Mouse (Mus musculus) limb, embryonic 15.5 days (tissue): ENCODE measurements at regions not wholly inside any gene's neighbourhood (a gene's known extent, or its start where the extent isn't known, plus 50 kb on each side); places are given as distances from the start of the nearest gene placed in this dataset.

Source experiments
- ATAC-seq: fragments of 200-750 bp; cut with Nextera tagmentation; 2 replicates; pipeline ENCODE4 v1.8.0; 2017; ENCODE audit warnings: low read depth, moderate TSS enrichment; ENCODE audit not compliant: insufficient number of reproducible peaks, low FRiP score, low TSS enrichment
- H3K27ac ChIP-seq: fragments of 300-500 bp; sonication (generic); 2 replicates; pipeline ENCODE4 v1.5.1; 2015; ENCODE audit warnings: moderate library complexity, mild to moderate bottlenecking, inconsistent platforms
- H3K27me3 ChIP-seq: fragments of 300-500 bp; sonication (generic); 2 replicates; pipeline ENCODE4 v1.6.1; 2015; ENCODE audit warnings: inconsistent platforms
- H3K36me3 ChIP-seq: fragments of 300-500 bp; sonication (generic); 2 replicates; pipeline ENCODE4 v1.6.1; 2015; ENCODE audit warnings: inconsistent platforms
- H3K4me1 ChIP-seq: fragments of 300-500 bp; sonication (generic); 2 replicates; pipeline ENCODE4 v1.6.1; 2015; ENCODE audit warnings: inconsistent platforms
- H3K4me2 ChIP-seq: fragments of 300-500 bp; sonication (generic); 2 replicates; pipeline ENCODE4 v1.6.1; 2015; ENCODE audit warnings: mild to moderate bottlenecking, inconsistent platforms
- H3K4me3 ChIP-seq: fragments of 300-500 bp; sonication (generic); 2 replicates; pipeline ENCODE4 v1.5.1; 2015; ENCODE audit warnings: mild to moderate bottlenecking, inconsistent platforms
- H3K9ac ChIP-seq: fragments of 300-500 bp; sonication (generic); 2 replicates; pipeline ENCODE4 v1.6.1; 2015; ENCODE audit warnings: inconsistent platforms
- H3K9me3 ChIP-seq: fragments of 300-500 bp; sonication (generic); 2 replicates; pipeline ENCODE4 v1.6.1; 2016; ENCODE audit warnings: inconsistent platforms
- WGBS: fragments of 180-500 bp; shearing (Covaris S2); methylation state at CpG from one replicate; pipeline ENCODE4 v1.1.7; 2015; 5-methylcytosine and 5-hydroxymethylcytosine counted together

DNA sequence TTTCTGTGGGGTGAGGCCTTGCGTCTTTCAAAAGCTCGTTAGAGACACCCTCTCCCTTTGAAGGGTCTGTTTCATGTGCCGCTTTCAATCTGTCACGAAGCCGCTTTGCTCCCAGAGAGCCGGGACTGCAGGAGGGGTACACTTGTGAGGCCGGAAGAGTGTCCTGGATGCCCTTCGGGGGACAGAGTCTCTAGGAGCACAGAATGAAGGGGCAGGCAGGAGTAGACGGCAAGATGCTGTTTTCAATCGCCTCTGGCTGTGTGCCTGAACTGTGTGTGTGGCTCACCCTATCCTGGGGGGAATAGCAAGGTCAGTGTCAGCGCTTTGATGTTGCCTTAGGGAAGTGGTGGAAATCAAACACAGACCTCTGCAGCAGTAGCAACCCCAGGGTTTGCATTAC lies 174.7 kb downstream of the Gadd45g start:
- no peaks in the 10 kb centered on the region for H3K9me3 ChIP-seq
- H3K36me3 ChIP-seq: no peaks in the 10 kb centered on the region
- 0 out of 2 replicates have a peak, but pooled peaks have one; percentile 11 for ATAC-seq
- 0 out of 2 replicates have a peak, but pooled peaks cover 3% of the 10 kb centered on the region for H3K27me3 ChIP-seq
- H3K4me2 ChIP-seq: no peak overlapping the region
- 21% methylated on average over 11 of the region's 11 CpGs for WGBS
- no peak overlapping the region for H3K9ac ChIP-seq
- peak overlapping the region; percentile 55; the same call in 1 of the 2 replicates for H3K27ac ChIP-seq
- peaks cover 42% of the 10 kb centered on the region for H3K4me1 ChIP-seq
- no peak overlapping the region for H3K4me3 ChIP-seq

DNA sequence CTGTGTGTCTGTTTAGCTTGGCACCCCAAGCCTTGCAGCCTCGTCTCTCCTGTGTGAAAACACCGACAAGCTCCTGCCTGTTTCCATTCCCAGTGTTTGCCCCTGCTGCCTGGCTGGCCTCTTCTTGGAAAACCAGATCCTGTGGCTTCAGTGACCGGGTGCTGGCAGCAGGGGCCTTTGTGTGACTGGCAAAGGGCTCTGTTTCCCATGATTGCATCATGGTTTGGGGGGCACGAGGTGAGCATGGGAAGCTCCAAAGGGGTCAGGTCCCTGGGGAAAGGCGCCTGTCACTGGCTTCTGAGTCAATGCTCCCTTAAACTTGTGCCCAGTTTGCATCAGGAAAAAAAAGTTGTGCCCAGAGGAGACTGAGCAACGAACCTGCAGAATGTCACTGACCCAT lies 175.3 kb downstream of the Gadd45g start:
- H3K27me3 ChIP-seq: 0 out of 2 replicates have a peak, but pooled peaks cover 3% of the 10 kb centered on the region
- no peak overlapping the region for H3K9ac ChIP-seq
- no peaks in the 10 kb centered on the region for H3K36me3 ChIP-seq
- H3K4me1 ChIP-seq: peaks cover 47% of the 10 kb centered on the region
- H3K4me2 ChIP-seq: no peak overlapping the region
- H3K4me3 ChIP-seq: no peak overlapping the region
- WGBS: 38% methylated on average over 6 of the region's 6 CpGs
- ATAC-seq: no peak
- no peaks in the 10 kb centered on the region for H3K9me3 ChIP-seq
- H3K27ac ChIP-seq: peak overlapping the region; percentile 55; the same call in 1 of the 2 replicates

DNA sequence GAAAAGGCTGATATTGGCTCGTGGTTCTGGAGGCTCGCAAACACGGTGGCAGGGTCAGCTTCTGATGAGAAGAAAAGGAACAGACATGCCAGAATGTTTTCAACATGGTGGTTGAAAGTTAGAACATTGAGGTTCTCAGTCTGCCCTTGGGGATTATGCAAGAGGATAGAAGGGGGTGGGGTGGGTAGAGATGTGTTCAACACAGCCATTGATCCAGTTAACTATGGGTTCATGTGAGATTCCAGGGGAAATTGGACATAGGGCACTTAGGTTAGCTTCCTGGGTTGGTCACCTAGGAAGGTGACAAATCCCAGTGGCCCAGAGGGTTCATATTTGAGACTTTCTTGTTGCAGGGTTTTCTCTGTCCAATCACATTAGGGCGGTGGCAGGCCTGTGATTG lies 176.1 kb downstream of the Gadd45g start:
- peaks cover 54% of the 10 kb centered on the region for H3K4me1 ChIP-seq
- no peak overlapping the region for H3K9ac ChIP-seq
- 79% methylated on average over 4 of the region's 4 CpGs for WGBS
- no peak overlapping the region for H3K4me3 ChIP-seq
- no peak for ATAC-seq
- 0 out of 2 replicates have a peak, but pooled peaks cover 3% of the 10 kb centered on the region for H3K27me3 ChIP-seq
- no peaks in the 10 kb centered on the region for H3K36me3 ChIP-seq
- no peak overlapping the region for H3K27ac ChIP-seq
- H3K4me2 ChIP-seq: no peak overlapping the region
- H3K9me3 ChIP-seq: no peaks in the 10 kb centered on the region

DNA sequence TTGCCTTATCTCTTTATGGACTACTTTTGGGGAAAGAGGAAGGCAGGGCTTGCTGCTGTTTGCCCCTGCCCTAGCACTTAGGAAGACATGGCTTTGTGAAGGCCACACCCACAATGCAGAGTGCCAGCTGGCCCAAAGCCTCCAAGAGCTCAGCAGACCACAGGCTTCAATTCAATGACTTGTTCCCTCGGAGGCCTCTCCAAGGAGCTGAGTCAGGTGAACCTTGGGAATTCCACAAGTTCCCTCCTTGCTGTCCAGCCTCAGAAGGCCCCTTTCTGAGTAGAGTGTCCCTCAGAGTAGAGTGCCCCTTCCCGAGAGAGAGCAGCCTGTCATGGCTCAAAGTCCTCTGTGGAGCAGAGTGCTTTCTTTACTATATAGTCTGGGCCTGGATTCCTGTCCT lies 177.9 kb downstream of the Gadd45g start:
- 17% methylated on average over 2 of the region's 2 CpGs for WGBS
- no peak overlapping the region for H3K4me3 ChIP-seq
- no peaks in the 10 kb centered on the region for H3K9me3 ChIP-seq
- H3K27ac ChIP-seq: peak overlapping the region; percentile 68
- H3K27me3 ChIP-seq: 0 out of 2 replicates have a peak, but pooled peaks cover 3% of the 10 kb centered on the region
- no peaks in the 10 kb centered on the region for H3K36me3 ChIP-seq
- H3K9ac ChIP-seq: no peak overlapping the region
- no peak for ATAC-seq
- H3K4me1 ChIP-seq: peaks cover 50% of the 10 kb centered on the region
- H3K4me2 ChIP-seq: no peak overlapping the region

DNA sequence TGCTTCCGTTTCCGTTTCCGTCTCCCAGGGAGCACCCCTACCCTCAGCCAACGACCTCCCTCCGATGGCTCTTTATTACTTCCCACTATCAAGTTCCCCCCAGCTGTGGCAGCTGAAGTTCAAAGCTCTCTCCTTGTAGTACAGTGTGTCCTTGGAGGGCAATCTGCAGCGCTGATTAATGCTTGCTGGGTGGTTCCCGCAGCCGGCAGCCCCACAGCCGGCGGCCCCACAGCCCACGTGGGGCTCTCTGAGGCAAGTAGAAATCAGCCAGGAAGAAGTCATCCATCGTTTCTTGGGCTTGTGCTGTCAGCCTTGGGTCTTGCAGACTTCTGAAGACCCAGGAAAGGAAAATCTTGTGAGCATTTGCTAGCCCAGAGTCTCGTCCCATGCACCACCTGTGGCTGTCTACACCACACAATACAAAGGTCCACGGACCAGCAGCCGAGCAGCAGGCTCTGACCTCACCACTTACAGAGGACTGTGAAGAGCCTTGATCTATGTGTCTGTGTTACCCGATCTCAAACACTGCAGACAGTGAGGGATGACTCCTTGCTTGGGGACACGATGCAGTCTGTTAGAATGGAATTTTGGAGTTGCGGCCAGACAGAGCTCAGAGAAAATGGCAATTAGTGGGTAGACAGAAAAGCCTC lies 178.5 kb downstream of the Gadd45g start:
- H3K27ac ChIP-seq: peak overlapping the region; percentile 68
- H3K4me3 ChIP-seq: no peak overlapping the region
- H3K36me3 ChIP-seq: no peaks in the 10 kb centered on the region
- no peak overlapping the region for H3K9ac ChIP-seq
- H3K9me3 ChIP-seq: no peaks in the 10 kb centered on the region
- 0 out of 2 replicates have a peak, but pooled peaks cover 3% of the 10 kb centered on the region for H3K27me3 ChIP-seq
- peak overlapping the region; percentile 19; the same call in 1 of the 2 replicates for H3K4me2 ChIP-seq
- peaks cover 50% of the 10 kb centered on the region for H3K4me1 ChIP-seq
- 11% methylated on average over 18 of the region's 18 CpGs for WGBS
- ATAC-seq: peak; percentile 16; the same call in 1 of the 2 replicates

DNA sequence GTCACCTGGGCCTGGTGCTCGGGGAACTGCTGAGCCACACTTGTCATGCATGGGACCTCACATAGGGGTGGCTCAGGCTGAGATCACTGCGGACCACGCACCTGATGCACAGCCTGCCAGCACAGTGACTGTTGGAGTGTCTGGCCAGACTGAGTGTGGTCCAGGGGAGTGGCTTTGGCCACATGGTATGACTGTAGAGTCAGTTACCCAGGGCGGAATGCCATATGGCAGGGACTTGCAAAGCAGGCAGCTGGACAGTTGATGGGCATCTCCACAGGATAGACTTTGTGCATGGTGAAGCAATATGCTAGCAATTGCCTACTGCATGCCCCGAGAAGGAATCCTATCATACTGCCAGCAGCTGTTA lies 179.0 kb downstream of the Gadd45g start:
- 0 out of 2 replicates have a peak, but pooled peaks cover 3% of the 10 kb centered on the region for H3K27me3 ChIP-seq
- H3K36me3 ChIP-seq: no peaks in the 10 kb centered on the region
- H3K9me3 ChIP-seq: no peaks in the 10 kb centered on the region
- no peak overlapping the region for H3K4me3 ChIP-seq
- ATAC-seq: peak; percentile 45; the same call in 1 of the 2 replicates
- H3K4me1 ChIP-seq: peaks cover 50% of the 10 kb centered on the region
- WGBS: 55% methylated on average over 5 of the region's 5 CpGs
- no peak overlapping the region for H3K4me2 ChIP-seq
- no peak overlapping the region for H3K9ac ChIP-seq
- H3K27ac ChIP-seq: 0 out of 2 replicates have a peak overlapping the region, but pooled peaks have one; percentile 68

DNA sequence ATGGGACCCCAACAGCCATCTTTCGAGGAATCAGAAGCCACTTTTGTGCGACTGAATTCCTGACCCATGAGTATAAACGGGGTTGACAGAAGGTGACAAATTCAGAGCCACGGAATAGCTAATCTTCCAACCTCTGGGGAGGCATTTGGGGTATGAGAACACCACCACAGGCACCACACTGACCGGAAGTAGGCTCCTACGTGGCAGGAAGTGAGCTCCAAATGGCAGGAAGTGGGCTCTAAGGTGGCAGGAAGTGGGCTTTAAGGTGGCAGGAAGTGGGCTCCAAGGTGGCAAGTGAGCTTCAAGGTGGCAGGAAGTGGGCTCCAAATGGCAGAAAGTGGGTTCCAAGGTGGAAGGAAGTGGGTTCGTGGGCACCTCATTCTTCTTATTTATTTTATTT lies 179.8 kb downstream of the Gadd45g start:
- no peak overlapping the region for H3K4me3 ChIP-seq
- no peak overlapping the region for H3K4me2 ChIP-seq
- H3K27me3 ChIP-seq: 0 out of 2 replicates have a peak, but pooled peaks cover 3% of the 10 kb centered on the region
- H3K9ac ChIP-seq: no peak overlapping the region
- H3K9me3 ChIP-seq: no peaks in the 10 kb centered on the region
- H3K4me1 ChIP-seq: peaks cover 45% of the 10 kb centered on the region
- ATAC-seq: no peak
- 79% methylated on average over 7 of the region's 7 CpGs for WGBS
- no peak overlapping the region for H3K27ac ChIP-seq
- H3K36me3 ChIP-seq: no peaks in the 10 kb centered on the region

DNA sequence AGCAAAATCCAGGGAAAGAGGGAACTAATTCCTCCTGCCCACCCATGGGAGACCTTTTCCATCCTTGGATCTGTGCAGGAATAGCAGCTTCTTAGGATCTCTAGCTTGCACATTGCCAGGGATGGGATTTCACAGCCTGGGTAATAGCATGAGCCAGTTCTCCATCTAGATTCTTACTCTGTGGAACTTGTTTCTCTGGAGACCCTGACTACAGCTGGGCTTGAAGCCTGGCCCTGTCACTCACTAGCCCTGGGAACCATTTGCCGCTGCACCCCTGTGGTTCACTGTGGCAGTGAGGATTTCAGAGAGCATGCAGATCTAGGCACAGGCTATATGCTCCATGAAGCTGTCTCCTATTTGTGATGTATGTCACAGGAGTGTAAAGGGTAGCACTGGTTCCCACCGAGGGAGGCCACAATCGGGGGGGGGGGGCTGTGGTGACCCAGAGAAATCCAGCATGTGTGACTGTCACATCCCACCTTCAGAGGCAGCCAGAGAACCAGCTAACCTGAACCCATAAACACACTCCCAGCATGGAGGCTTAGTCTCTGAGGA lies 183.5 kb downstream of the Gadd45g start:
- Histone ChIP-seq H3K4me3 (no peak overlapping the region), H3K27me3 (0 out of 2 replicates have a peak, but pooled peaks cover 3% of the 10 kb centered on the region), H3K4me1 (peaks cover 23% of the 10 kb centered on the region), H3K4me2 (no peak overlapping the region), H3K27ac (no peak overlapping the region), H3K36me3 (no peaks in the 10 kb centered on the region), H3K9ac (no peak overlapping the region), H3K9me3 (no peaks in the 10 kb centered on the region)
- 62% methylated on average over 3 of the region's 3 CpGs for WGBS
- no peak for ATAC-seq

DNA sequence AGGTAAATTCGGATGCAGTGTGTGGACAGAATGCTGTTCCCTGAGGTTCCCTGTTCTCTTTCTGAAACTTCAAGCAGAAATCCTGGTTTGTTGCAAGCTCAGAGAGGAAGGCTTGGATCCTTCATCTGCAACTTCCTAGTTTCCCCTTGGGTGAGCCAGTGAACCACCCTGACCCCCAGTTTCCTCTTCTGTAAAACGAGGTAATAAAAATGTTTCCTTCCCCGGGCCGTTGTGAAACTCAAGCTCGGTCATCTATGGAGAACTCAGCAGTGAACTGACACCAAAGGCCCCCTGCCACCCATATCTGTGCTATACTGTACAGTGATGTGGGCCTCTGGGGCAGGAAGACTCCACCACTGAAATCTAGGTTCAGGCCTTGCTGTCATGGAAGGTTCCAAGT lies 185.0 kb downstream of the Gadd45g start:
- Histone ChIP-seq H3K9me3 (no peaks in the 10 kb centered on the region), H3K9ac (no peak overlapping the region), H3K36me3 (no peaks in the 10 kb centered on the region), H3K4me1 (peaks cover 10% of the 10 kb centered on the region), H3K4me3 (no peak overlapping the region), H3K27me3 (no peaks in the 10 kb centered on the region), H3K4me2 (no peak overlapping the region), H3K27ac (no peak overlapping the region)
- WGBS: 37% methylated on average over 5 of the region's 5 CpGs
- ATAC-seq: no peak

DNA sequence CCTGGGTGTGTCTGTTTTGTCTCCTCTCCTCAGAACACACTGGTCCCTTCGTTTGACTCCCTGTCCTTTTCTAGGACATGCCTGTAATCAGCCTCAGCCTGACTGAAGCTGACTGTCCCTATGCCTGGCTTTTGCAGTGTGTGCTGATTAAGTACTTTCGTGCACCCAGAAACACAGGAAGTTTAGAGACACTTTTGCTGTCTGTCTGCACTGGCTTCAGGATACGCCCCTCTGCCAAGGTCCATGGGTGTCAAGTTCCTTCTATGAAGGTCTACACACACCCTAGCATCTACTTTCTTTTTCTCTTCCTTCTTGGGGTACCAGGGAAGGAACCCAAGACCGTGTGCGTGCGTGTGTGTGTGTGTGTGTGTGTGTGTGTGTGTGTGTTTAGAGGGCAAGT lies 189.3 kb downstream of the Gadd45g start:
- H3K4me1 ChIP-seq: no peaks in the 10 kb centered on the region
- H3K9ac ChIP-seq: no peak overlapping the region
- no peaks in the 10 kb centered on the region for H3K27me3 ChIP-seq
- no peak overlapping the region for H3K4me3 ChIP-seq
- ATAC-seq: no peak
- H3K9me3 ChIP-seq: no peaks in the 10 kb centered on the region
- H3K27ac ChIP-seq: no peak overlapping the region
- 73% methylated on average over 6 of the region's 6 CpGs for WGBS
- H3K4me2 ChIP-seq: no peak overlapping the region
- no peaks in the 10 kb centered on the region for H3K36me3 ChIP-seq

DNA sequence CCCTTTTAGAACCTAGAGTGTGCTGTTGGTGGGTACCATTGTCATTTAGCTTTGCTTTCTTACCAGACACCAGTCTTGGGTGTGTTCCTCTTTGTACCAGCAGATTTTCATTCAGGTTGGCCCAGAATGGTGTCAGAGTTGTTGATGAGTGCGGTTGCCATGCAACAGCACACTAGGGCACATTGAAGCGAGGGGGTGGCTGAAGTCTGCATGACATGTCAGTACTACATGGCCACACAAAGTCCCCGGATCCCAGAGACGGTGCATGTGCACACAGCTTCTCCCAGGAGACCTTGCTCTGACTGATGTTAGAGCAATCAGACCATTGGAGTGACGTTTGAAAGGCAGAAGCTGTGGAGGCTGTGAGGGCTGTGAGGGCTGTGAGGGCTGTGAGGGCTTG lies 189.9 kb downstream of the Gadd45g start:
- no peak for ATAC-seq
- Histone ChIP-seq H3K9ac (no peak overlapping the region), H3K4me2 (no peak overlapping the region), H3K4me3 (no peak overlapping the region), H3K27me3 (no peaks in the 10 kb centered on the region), H3K4me1 (peaks cover 4% of the 10 kb centered on the region), H3K36me3 (no peaks in the 10 kb centered on the region), H3K27ac (no peak overlapping the region), H3K9me3 (no peaks in the 10 kb centered on the region)
- WGBS: 65% methylated on average over 5 of the region's 5 CpGs

DNA sequence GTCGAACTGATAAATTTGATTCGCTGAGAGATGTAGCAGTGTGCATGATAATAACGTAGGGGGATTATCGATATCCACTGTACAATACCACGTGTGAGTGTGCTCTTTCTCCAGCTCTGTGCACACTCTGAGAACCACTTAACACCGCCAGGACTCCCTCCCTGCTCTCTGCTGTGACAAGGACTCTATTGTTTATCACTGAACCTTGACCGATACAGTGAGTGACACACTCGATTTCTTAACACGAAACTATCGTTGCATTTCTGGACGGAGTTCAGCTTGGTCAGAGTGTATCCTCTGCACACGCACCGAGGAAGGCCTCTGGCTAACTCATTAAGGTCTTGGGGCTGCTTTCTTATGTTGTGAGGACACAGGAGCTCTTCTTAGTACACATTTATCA lies 190.7 kb downstream of the Gadd45g start:
- Histone ChIP-seq H3K27ac (no peak overlapping the region), H3K4me3 (no peak overlapping the region), H3K36me3 (no peaks in the 10 kb centered on the region), H3K27me3 (no peaks in the 10 kb centered on the region), H3K9me3 (no peaks in the 10 kb centered on the region), H3K4me2 (no peak overlapping the region), H3K4me1 (peaks cover 12% of the 10 kb centered on the region), H3K9ac (no peak overlapping the region)
- 75% methylated on average over 13 of the region's 13 CpGs for WGBS
- ATAC-seq: no peak
